Mouse (Mus musculus): ENCODE measurements around the gene Gabarapl1.
A peak's percentile ranks its signal among the peaks of the same experiment; 100 is the strongest.
"Not testable (repeated sequence)": the region's sequence is repeated elsewhere in the genome, so short reads cannot be mapped to it uniquely, and the experiment has no call there.

Gene Gabarapl1

DNA sequence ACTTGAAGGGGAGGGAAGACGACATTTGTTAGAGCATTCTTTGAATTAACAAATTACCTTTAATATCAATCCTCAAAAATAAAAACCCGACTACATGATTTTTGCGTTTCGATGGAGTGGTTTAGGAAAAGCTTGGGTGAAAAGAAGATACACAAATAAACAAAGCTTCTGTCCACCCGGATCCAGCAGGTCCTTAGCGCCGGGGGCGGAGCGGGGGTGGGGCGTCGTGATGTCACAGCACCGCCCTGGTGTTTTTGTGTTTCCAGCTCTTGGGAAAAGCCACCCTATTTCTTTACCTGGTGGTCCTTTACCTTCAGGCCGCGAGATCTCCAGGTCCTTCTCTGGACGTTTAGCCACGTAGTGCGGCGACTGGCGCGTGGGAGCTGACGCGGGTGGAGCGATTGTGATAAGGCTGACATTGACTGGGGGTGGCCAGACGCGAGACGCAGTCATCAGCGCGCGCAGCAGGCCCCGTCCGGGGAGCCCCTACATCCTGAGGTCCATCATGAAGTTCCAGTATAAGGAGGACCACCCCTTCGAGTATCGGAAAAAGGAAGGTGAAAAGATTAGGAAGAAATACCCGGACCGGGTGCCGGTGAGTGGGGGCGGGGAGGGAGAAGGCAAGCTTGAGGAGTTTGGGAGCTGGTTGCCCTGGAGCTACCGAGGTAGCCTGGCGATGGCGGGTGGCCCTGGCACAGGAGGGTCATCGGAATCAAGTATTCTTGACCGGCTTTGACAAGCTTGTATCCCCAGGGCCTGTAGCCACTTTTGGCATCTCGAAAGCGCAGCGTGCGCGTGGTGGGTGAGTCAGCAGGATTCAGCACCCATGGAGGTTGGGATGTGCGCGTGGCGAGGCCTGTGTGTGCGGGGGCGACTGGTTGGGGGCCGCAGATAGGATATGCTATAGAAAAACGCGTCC is at the start of gene Gabarapl1:
TSS of gene Gabarapl1 (plus strand) at position 219 of the 919 bp plus-strand sequence.
- DNase-seq (ENCODE audit: low read depth, low spot score), result peak; percentile 73

DNA sequence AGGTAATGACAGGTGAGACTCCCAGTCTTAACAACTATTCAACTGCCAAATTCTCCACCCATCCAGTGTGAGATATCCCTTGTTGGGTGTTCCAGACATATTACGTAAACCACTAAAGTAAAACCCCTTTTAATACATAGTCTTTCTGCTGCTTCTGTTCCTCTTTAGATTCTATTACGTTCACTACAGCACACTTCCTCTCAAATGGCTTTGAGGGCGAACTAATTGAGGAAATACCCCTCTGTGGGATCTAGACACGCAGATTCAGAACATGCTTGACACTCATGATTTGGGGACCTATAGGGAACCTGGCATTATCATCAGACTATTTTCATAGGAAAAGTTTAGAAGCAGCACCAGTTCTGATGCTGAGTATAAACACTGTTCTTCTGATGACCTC is 38.0 kb upstream of the Gabarapl1 start:
- no peak for DNase-seq (ENCODE audit: low read depth, low spot score)

DNA sequence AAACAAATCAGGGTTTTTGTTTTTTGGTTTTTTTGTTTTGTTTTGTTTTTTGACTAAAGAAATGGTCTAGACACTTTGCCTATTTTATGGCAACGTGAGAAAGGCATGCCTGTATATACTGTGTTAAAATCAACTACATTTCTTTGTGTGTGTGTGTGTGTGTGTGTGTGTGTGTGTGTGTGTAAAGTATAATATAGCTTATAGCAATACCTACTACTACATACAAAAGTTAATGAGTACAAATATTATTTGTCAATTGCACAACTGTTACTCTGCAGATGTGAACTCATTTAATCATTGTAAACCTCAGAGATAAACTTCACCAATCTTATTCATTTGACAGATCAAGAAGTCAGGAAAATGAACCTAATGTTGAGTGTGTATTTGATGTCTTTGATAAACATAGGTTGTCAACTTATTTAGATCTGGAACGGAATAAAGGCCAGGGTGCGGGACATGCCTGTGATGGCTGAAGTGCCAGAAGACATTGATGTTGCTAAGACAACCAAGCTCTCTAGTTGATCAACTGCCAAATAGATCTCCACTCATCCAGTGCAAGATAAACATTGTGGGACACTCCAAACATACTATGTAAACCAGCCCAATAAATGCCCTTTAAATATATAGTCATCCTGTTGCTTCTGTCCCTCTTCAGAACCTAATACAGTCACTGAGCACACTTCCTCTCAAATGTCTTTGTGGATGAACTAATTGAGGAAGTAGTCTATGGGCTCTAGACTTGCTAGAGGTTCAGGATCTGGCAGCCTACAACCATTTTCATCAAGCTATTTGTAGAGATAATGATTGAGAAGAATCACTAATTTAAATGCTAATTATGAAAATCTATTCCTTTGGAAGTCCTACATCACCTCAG is 35.4 kb upstream of the Gabarapl1 start:
- DNase-seq (ENCODE audit: low read depth, low spot score), result no peak

DNA sequence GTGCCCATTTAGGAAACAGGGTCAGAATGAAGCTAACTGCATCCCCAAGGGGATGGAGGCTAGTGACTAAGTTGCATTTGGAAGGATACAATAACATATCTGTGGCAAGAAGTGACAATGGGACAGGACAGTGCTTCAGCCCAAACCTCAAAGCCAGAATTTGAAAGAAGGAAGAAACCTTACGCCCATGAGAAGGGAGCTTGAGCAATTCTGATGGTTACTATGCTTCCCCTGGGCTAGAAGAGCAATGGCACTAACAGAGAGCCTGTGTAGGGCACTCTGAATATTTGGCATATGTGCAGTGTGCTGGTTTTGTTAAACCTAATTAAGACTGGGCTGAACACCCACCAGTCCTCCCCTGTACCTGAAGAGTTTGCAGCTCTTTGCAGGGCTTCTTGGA is 33.4 kb upstream of the Gabarapl1 start:
- not testable (repeated sequence) for DNase-seq (ENCODE audit: low read depth, low spot score)

DNA sequence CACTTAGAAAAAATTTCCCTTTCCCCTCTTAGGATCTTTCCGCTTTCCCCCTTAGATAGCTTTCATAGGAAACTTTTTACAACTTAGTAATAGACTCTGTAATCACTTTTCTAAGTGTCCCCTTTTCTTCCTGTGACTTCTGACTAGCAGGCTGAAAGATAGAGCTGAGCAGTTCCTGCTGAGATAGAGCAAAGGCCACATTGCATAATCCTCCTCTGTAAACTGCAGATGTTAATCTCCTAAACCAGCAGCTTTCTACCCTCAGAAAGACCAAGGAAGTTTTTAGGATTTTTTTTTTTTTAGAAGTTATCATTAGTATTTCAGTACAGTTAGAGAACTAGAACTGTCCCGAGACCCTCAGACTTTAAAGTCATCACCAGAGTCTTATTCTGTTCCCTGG is 29.5 kb upstream of the Gabarapl1 start:
- DNase-seq (ENCODE audit: low read depth, low spot score), result no peak

DNA sequence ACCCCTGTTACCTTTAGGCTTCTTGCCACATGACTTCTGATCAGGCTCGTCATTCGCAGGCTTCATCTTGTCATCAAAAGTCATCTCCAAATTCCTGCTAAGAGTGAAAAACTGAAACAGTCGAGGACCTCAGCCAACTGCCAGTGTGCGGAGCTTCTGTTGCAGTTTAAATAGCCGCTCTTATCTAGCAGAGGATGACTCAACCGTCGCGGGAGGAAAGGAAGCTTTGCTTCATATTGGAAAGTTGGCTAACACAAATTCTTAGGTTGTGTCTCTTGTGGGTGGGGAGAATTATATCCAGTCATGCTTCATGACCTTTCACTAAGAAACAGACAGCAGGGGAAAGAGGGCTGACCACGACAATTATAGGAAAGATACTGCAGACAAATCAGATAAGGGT is 25.9 kb upstream of the Gabarapl1 start, which contains the start of gene Olr1:
TSS of gene Olr1 (minus strand) at position 142 of the 400 bp plus-strand sequence.
- peak; percentile 22 for DNase-seq (ENCODE audit: low read depth, low spot score)

DNA sequence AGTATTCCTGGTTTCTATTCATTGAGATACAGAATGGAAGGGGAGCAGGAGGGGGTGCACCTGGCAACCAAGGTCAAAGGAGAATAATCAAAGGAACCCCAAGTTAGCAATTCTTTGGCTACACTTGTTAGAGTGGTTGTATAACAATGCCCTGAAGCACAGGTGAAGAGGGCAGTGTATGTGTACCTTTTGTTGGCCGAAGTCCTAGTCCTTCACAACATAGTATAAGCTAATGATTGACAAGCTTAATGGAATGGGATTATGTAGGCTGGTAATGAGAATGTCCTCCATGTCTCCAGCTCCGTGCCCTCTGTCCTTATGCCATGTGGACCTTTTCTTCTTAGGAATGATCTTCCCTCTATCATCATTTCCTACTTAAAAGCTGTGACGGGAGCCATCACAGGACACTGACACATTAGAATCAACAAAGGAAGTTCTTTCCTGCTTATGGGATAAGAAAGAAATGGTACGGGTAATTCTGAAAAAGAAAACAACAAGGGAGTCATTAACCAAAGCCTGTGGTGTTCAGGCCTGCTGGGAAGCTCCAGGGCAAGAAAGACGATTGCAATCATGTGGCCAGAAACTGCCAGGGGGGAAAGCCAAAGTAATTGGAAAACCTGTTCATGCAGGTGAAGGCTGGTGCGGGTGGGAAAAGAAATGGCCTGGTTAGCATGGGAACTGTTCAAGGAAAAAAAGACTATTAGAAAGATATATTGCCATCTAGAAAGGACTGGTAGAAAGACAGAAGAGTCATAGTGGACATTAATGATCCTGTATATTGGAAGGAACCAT is 22.6 kb upstream of the Gabarapl1 start:
- DNase-seq (ENCODE audit: low read depth, low spot score), result no peak

DNA sequence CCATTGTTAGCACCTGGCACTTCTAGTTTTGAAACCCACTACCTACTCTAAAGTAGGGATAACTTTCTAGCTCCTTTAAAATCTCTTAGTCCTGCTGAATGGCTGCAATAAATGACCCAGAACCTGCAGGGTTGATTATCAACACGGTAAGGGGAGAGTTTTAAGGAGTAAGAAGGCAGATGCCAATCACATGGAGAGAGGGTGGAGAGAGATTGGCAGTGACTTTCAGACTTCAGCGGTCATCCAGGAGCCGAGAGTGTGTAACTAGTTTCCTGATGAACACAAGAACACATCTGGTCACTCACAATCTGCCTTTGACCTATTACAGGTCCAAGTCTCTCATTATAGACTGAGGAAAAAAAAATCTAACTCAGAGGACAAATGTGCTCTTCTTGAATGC is 20.6 kb upstream of the Gabarapl1 start, which contains the start of gene Tmem52b:
TSS of gene Tmem52b (plus strand) at position 189 of the 400 bp plus-strand sequence.
- no peak for DNase-seq (ENCODE audit: low read depth, low spot score)

DNA sequence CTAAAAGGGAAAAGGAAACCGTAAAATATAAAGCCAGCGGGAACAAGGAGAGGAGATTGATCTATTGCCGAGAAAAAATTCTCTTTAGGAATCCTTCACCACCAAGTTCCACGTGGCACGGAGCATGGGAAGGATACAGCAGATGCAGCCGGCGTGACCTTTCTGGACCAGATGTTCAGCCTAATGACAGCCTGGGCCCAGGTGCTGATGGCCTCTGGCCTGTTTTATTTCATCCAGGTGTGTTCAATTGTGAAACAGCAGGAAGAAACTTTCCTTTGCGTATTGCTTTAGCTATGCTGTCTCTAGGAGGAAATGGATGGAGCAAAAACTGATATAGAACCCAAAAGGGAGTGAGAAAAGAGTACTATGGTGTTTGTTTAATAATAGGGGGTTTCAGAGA is 20.1 kb upstream of the Gabarapl1 start:
- no peak for DNase-seq (ENCODE audit: low read depth, low spot score)

DNA sequence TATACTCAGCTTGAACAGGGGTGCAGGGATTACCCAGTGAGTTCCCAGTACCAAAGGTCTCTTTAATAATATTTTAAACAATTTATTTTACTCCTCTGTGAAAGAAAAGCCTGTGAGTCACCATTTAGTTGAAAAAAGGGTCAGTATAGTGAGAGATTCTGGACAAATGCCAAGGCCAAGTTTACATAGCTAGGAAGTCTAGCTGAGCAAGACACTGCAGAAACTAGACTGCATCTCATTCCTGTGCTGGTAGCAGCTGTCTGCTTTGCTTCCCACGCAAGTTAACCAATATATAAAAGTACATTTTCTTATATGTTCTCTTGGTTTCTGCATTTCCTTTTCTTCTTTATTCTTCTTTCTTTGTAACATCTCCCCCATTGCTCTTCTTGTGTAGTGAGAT is 19.6 kb upstream of the Gabarapl1 start:
- DNase-seq (ENCODE audit: low read depth, low spot score), result no peak

DNA sequence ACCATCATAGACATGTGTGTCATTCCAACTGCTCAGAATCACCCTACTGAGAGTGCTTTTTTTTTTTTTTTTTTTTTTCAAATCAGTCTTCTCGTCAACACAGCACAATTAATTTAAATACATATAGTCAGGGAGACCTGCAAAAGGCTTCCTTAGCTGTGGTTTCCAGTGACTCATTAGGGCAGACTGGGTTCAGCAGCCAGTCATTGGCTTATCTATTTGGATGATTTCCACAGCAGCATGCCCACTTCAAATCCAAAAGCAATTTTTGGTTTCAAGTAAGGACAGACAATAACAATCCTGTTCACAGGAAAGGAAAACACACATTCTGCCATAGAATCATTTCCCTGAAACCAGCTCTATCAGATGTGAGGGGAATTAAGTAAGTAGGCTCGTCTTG is 18.6 kb upstream of the Gabarapl1 start:
- DNase-seq (ENCODE audit: low read depth, low spot score), result no peak

DNA sequence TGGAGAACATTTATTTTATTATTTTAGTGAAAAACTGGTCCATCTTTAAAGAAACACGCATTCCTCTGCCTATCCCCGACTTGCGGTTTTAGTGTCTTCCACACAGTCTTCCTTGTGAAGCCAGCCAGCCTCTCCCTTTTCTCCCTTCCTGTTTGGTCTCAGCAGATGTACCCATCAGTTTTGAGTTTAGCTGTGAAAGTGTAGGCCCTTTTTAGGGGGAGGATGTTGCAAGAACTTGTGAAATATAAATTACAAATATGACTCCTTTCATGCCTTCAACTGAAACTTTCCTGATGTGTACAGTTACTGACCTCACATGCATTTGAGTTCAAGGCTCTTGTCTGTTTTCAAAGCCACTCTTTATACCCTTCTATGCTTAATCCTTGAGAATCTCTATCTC is 17.9 kb upstream of the Gabarapl1 start:
- no peak for DNase-seq (ENCODE audit: low read depth, low spot score)

DNA sequence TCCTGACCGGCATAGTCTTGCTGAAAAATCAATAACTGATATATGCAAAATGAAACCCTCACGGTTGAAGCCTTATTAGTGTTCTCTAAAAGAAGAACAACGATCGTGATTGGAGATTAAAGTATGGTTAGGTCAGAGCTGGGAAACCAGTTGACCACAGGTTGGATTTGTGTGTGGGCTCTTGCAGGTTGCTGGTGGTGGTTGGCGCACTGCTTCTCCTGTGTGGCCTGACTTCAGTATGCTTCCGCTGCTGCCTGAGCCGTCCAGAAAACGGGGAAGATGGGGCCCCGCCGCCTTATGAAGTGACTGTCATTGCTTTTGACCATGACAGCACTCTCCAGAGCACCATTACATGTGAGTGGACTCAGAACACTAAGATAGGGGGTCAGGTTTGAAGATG is 16.6 kb upstream of the Gabarapl1 start:
- no peak for DNase-seq (ENCODE audit: low read depth, low spot score)

DNA sequence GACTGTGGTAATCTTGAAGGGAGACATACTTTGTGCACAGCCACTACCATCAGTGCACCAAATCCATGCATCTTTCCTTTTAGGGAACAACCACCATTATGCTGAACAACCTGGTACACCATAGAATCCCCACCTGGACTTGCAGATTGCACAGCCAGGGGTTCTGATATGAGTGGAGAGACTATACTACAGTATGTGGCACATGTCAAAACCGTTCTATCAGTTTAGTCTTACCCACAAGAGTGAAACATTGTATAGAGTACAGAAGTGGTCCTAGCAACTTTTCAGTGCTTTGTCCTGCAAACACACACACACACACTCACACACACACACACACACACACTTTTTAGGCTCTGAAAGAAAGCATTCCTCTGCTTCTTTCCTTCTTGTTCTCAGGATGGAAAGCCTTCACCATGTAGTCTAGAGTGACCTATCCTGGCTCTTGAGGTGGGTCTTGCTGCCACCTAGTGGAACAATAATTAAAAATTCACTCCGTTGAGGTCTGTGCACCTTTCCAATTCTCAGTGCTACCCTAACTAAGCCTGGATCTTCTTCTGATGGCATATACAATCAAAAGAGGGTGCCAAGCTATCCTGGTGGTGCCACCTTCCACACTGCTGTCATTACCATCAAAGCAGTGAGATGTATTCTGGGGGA is 15.1 kb upstream of the Gabarapl1 start:
- DNase-seq (ENCODE audit: low read depth, low spot score), result no peak

DNA sequence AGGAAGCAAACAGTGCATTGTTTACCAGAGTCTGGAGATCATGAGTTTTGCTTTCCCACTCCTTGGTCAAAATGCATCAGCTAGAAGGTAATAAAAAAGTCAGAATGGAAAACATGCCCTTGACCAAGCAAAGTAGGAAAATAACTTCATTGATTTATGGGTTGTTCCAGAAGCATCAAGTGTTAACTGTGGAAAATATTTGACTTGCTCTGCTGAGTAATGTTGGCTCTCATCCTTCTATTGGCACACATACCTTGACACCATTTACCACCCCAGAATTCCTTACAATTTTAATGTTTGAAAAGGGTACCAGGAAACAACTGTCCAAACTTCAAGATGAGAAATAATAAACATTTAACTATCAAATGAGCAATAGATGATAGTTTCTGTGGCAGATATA is 6.9 kb upstream of the Gabarapl1 start:
- DNase-seq (ENCODE audit: low read depth, low spot score), result no peak

DNA sequence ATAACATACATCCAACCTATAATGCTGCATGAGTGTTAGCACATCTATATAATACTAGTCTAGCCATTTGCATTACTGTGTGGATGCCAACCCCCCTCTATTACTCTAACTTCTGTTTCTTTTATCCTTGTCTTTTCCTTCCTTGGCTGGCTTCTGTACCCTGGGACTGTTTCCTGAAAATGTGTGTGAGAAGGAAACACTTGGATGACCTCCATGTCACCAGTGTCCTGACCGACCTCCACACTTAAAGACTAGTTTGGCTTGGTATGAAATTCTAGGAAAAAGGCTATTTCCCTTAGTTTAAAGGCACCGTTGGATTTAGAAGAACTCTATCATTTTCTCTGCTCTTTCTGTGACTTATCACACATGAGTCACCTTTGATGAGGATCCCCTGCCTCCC is 5.5 kb upstream of the Gabarapl1 start:
- no peak for DNase-seq (ENCODE audit: low read depth, low spot score)

DNA sequence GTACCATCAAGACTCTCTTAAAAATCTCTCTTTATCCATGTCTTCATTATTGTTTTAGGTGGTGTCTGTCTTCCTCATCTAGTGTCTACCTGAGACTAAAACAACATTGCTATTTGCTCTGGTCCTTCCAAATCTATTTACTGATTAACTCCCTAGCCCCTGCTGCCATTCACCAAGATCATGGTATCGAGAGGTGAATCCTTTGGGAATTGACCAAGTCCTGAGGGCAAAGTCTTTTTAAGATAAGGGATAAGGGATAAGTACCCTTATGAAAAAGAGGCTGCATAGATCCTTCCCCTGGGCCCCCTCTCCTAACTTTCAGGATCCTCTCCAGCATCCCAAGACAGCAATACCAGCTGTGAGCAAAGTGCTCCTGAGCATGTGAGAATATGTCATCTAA is 3.4 kb upstream of the Gabarapl1 start:
- DNase-seq (ENCODE audit: low read depth, low spot score), result no peak

DNA sequence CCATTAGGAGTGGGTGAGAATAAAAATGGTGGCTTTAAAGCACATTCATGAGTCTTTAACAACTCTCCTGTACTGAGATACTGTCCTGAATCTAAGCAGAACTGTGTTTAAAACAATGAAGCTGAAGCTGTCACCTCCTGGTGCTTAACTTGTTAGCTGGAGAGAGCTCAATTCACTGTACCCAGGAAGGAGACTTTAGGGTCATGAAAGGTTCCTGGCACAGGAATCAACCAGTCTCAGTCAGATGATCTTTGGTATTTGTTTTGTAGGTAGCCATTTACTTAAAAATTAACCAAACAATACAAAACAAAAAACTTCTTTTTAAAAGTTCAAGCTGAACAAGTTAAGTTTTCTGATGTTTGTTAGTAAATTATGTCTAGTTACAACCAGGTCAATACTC is 2.7 kb upstream of the Gabarapl1 start:
- no peak for DNase-seq (ENCODE audit: low read depth, low spot score)

DNA sequence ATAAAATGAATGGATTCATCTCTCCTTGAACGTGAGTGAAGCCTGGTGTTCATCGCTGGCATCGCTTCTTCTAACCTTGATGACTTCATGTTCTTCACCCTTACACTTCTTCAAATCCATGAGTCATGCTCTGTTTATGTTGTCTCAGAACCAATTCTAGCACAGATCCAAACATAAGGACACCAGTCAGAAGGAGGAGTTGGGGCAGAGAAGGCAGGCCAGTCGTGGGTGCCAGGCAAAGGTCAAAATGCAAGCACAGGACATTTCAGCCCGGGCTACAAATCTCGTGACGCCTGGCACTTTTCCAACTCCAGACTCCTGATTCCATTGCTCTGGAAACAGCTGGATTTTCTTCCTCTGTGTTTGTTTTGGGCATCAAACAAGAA is 411 bp upstream of the Gabarapl1 start:
- no peak for DNase-seq (ENCODE audit: low read depth, low spot score)

DNA sequence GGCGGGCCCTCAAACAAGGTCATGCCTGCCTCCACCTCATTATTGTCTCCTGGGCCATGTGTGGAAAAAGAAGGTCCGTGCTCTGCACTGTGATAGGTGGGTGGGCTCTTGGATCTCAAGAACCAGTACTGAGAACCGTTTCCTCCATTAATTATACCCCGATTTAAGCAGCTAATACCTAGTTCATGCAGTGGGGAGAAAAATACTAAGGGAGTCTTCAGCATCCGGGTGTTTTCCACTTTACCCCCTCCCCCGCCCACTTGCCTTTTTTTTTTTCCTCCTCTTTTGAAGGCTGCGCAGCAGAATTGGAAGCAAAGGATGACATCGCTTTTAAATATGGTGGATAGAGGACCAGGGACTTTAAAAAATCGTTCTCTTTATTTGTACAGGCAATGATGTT is 1.1 kb downstream of the Gabarapl1 start:
- peak; percentile 63 for DNase-seq (ENCODE audit: low read depth, low spot score)

DNA sequence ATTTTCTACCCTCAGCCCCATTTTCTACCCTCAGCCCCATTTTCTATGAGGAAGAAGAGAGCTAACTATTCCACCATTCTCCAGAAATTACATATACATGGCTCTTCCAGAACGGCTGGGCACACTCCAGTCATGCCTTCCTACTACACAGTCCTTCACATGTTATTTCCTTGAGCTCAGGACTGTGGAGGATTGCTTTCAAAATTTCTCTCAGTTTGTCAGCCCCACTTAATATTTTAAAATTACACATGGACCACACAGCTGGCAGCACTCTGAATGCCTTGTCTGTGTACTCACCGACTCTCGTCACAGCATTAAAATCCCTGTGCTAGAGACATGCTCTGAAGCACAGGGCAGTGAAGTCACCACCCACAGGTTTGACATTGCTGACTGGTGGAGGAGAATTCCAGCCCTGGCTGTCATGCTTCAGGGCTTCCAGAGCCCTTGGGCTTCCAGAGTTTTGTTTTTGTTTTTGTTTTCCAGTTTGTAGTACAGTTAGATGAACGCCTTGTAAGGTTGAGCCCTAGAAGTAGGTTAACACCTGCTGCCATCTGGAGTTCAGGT is 1.7 kb downstream of the Gabarapl1 start:
- no peak for DNase-seq (ENCODE audit: low read depth, low spot score)

Data from telencephalon, adult 2 months (tissue).